Mouse (Mus musculus) hindbrain, embryonic 11.5 days (tissue): ENCODE measurements around the gene Dlgap1. TPM values are rescaled to one million over a fixed set of nuclear protein-coding genes. Genes with fewer than 3 reads are reported as not detected.

ENCODE experiments used
- ATAC-seq: fragments of 200-750 bp; cut with Nextera tagmentation; 2 replicates; pipeline ENCODE4 v1.8.0; 2017; ENCODE audit warnings: mild to moderate bottlenecking, moderate TSS enrichment, moderate library complexity; ENCODE audit not compliant: low FRiP score
- DNase-seq: peaks from one replicate; pipeline ENCODE4 v3.0.0-alpha.2; 2015; ENCODE audit warnings: low spot score
- H3K27ac ChIP-seq: fragments of 300-500 bp; sonication (generic); 2 replicates; pipeline ENCODE4 v1.5.1; 2014; ENCODE audit warnings: mild to moderate bottlenecking, low read depth, low read length
- H3K27me3 ChIP-seq: fragments of 300-500 bp; sonication (generic); 2 replicates; pipeline ENCODE4 v1.6.1; 2014; ENCODE audit warnings: mild to moderate bottlenecking, low read length, moderate library complexity, mixed read lengths; ENCODE audit not compliant: control insufficient read depth, insufficient read depth
- H3K36me3 ChIP-seq: fragments of 300-500 bp; sonication (generic); 2 replicates; pipeline ENCODE4 v1.6.1; 2014; ENCODE audit warnings: mild to moderate bottlenecking, low read length, moderate library complexity, mixed read lengths; ENCODE audit not compliant: control insufficient read depth, insufficient read depth
- H3K4me1 ChIP-seq: fragments of 300-500 bp; sonication (generic); replicated peaks from 2 replicates; pipeline ENCODE4 v1.6.1; 2014; ENCODE audit warnings: low read length, mixed read lengths; ENCODE audit not compliant: control insufficient read depth, insufficient read depth
- H3K4me2 ChIP-seq: fragments of 300-500 bp; sonication (generic); replicated peaks from 2 replicates; pipeline ENCODE4 v1.6.1; 2014; ENCODE audit warnings: mild to moderate bottlenecking, low read depth, low read length
- H3K4me3 ChIP-seq: fragments of 300-500 bp; sonication (generic); 2 replicates; pipeline ENCODE4 v1.5.1; 2014; ENCODE audit warnings: low read depth, low read length
- H3K9ac ChIP-seq: fragments of 300-500 bp; sonication (generic); 2 replicates; pipeline ENCODE4 v1.6.1; 2014; ENCODE audit warnings: low read depth, low read length
- H3K9me3 ChIP-seq: fragments of 300-500 bp; sonication (generic); 2 replicates; pipeline ENCODE4 v1.6.1; 2016; ENCODE audit warnings: low read length; ENCODE audit not compliant: control insufficient read depth
- WGBS: fragments of 180-500 bp; shearing (Covaris S2); extraction: QIAGEN DNeasy Blood & Tissue Kit; methylation state at CpG from one replicate; pipeline ENCODE4 v1.1.7; 2014; 5-methylcytosine and 5-hydroxymethylcytosine counted together
- polyA plus RNA-seq: library from polyadenylated mRNA; unstranded; fragments of >200 nt; fragmentation: Nextera tagmentation; extraction: Ambion mirVana; gene quantifications from 2 replicates; pipeline ENCODE4 v1.2.1, GENCODE M21; 2014

Dlgap1 gene
- polyA plus RNA-seq, 1 experiment from 2014 or later, result 4.4 TPM

GRCm38 (mm10) chr17:70755669-70756263, 786.9 kb downstream of the Dlgap1 start:
- Histone ChIP-seq H3K4me3 (peak overlapping the region; percentile 27), H3K4me2 (peak overlapping the region; percentile 53), H3K4me1 (0 out of 2 replicates have a peak, but pooled peaks cover 2% of the 10 kb centered on the region), H3K27ac (peak overlapping the region; percentile 55), H3K9me3 (no peaks in the 10 kb centered on the region), H3K36me3 (no peaks in the 10 kb centered on the region), H3K9ac (peak overlapping the region; percentile 16), H3K27me3 (0 out of 2 replicates have a peak, but pooled peaks cover 4% of the 10 kb centered on the region)
- peak; percentile 74 for ATAC-seq
- WGBS, result 7% methylated on average over 13 of the region's 14 CpGs
- DNase-seq, result peak; percentile 67

- H3K4me1 ChIP-seq, result no peaks in the 10 kb centered on the region
- H3K27me3 ChIP-seq, result no peaks in the 10 kb centered on the region
- H3K9me3 ChIP-seq, result no peaks in the 10 kb centered on the region
- no peak for ATAC-seq
- H3K36me3 ChIP-seq, result no peaks in the 10 kb centered on the region
- WGBS, result 92% methylated on average over 7 of the region's 7 CpGs
- H3K9ac ChIP-seq, result no peak overlapping the region
- no peak overlapping the region for H3K27ac ChIP-seq
- no peak overlapping the region for H3K4me2 ChIP-seq
- no peak overlapping the region for H3K4me3 ChIP-seq
- no peak for DNase-seq
These were observed 793.1 kb downstream of the Dlgap1 start for GRCm38 (mm10) chr17:70762001-70762400.

GRCm38 (mm10) chr17:70762634-70763033, 793.8 kb downstream of the Dlgap1 start:
- Histone ChIP-seq H3K4me3 (no peak overlapping the region), H3K9ac (no peak overlapping the region), H3K36me3 (no peaks in the 10 kb centered on the region), H3K27me3 (no peaks in the 10 kb centered on the region), H3K9me3 (no peaks in the 10 kb centered on the region), H3K4me2 (no peak overlapping the region), H3K27ac (no peak overlapping the region), H3K4me1 (no peaks in the 10 kb centered on the region)
- no peak for DNase-seq
- 87% methylated on average over 10 of the region's 10 CpGs for WGBS
- ATAC-seq, result no peak

- no peak overlapping the region for H3K4me3 ChIP-seq
- DNase-seq (no peak), ATAC-seq (no peak)
- no peaks in the 10 kb centered on the region for H3K36me3 ChIP-seq
- no peak overlapping the region for H3K27ac ChIP-seq
- no peaks in the 10 kb centered on the region for H3K9me3 ChIP-seq
- no peaks in the 10 kb centered on the region for H3K27me3 ChIP-seq
- WGBS, result 96% methylated on average over 9 of the region's 9 CpGs
- no peaks in the 10 kb centered on the region for H3K4me1 ChIP-seq
- no peak overlapping the region for H3K9ac ChIP-seq
- no peak overlapping the region for H3K4me2 ChIP-seq
These were observed 796.5 kb downstream of the Dlgap1 start for GRCm38 (mm10) chr17:70765337-70765736.

GRCm38 (mm10) chr17:70765976-70766375, 797.1 kb downstream of the Dlgap1 start:
- ATAC-seq (no peak), DNase-seq (no peak)
- Histone ChIP-seq H3K36me3 (no peaks in the 10 kb centered on the region), H3K4me3 (no peak overlapping the region), H3K4me2 (no peak overlapping the region), H3K9ac (no peak overlapping the region), H3K27ac (no peak overlapping the region), H3K4me1 (no peaks in the 10 kb centered on the region), H3K27me3 (no peaks in the 10 kb centered on the region), H3K9me3 (no peaks in the 10 kb centered on the region)
- WGBS, result 91% methylated on average over 18 of the region's 18 CpGs

GRCm38 (mm10) chr17:70772120-70772899, 803.4 kb downstream of the Dlgap1 start:
- Histone ChIP-seq H3K4me3 (no peak overlapping the region), H3K9me3 (no peaks in the 10 kb centered on the region), H3K9ac (no peak overlapping the region), H3K4me2 (no peak overlapping the region), H3K36me3 (no peaks in the 10 kb centered on the region), H3K4me1 (no peaks in the 10 kb centered on the region), H3K27me3 (no peaks in the 10 kb centered on the region), H3K27ac (no peak overlapping the region)
- WGBS, result 3% methylated on average over 10 of the region's 10 CpGs
- DNase-seq (no peak), ATAC-seq (no peak)

- no peak overlapping the region for H3K4me3 ChIP-seq
- H3K9me3 ChIP-seq, result no peaks in the 10 kb centered on the region
- no peaks in the 10 kb centered on the region for H3K4me1 ChIP-seq
- H3K4me2 ChIP-seq, result no peak overlapping the region
- no peak overlapping the region for H3K27ac ChIP-seq
- DNase-seq, result no peak
- no peak overlapping the region for H3K9ac ChIP-seq
- no peaks in the 10 kb centered on the region for H3K36me3 ChIP-seq
- 28% methylated on average over 7 of the region's 7 CpGs for WGBS
- no peaks in the 10 kb centered on the region for H3K27me3 ChIP-seq
- no peak for ATAC-seq
These were observed 810.9 kb downstream of the Dlgap1 start for GRCm38 (mm10) chr17:70779770-70780169.

GRCm38 (mm10) chr17:70780726-70781689, 812.1 kb downstream of the Dlgap1 start:
- Histone ChIP-seq H3K9ac (no peak overlapping the region), H3K36me3 (no peaks in the 10 kb centered on the region), H3K27ac (peak overlapping the region; percentile 42; the same call in 1 of the 2 replicates), H3K27me3 (no peaks in the 10 kb centered on the region), H3K4me3 (no peak overlapping the region), H3K9me3 (no peaks in the 10 kb centered on the region), H3K4me2 (no peak overlapping the region), H3K4me1 (no peaks in the 10 kb centered on the region)
- ATAC-seq (peak; percentile 86), DNase-seq (peak; percentile 48)
- WGBS, result 29% methylated on average over 18 of the region's 18 CpGs
